Mouse (Mus musculus): Measurements from ENCODE around the gene Lrrc4c. TPM values are rescaled to one million over a fixed set of nuclear protein-coding genes. Genes with fewer than 3 reads are reported as not detected.
A peak's percentile ranks its signal among the peaks of the same experiment; 100 is the strongest.

The Lrrc4c gene
- total RNA-seq, 2 experiments from 2014 or later = 127 to 128 TPM

GRCm38 (mm10) chr2:96504140-96504539 lies 186.2 kb downstream of the Lrrc4c start:
- intact Hi-C loops (cut with DNase I) = no loop called here
- peak in 1 of 2 experiments; percentile 26 for DNase-seq (ENCODE audit: low spot score in 2 of 2)

- intact Hi-C loops (cut with DNase I) = no loop called here
- no peak for DNase-seq (ENCODE audit: low spot score in 2 of 2)
Measured at GRCm38 (mm10) chr2:96505641-96506040, 187.7 kb downstream of the Lrrc4c start.

- peak in 1 of 2 experiments; percentile 24 for DNase-seq (ENCODE audit: low spot score in 2 of 2)
- intact Hi-C loops (cut with DNase I) = no loop called here
Measured at GRCm38 (mm10) chr2:96508991-96509390, 191.0 kb downstream of the Lrrc4c start.

GRCm38 (mm10) chr2:96537469-96537868 lies 219.5 kb downstream of the Lrrc4c start:
- DNase-seq (ENCODE audit: low spot score in 2 of 2) = no peak
- intact Hi-C loops (cut with DNase I) = no loop called here

GRCm38 (mm10) chr2:96547171-96547570 lies 229.2 kb downstream of the Lrrc4c start:
- peak in 1 of 2 experiments; percentile 3 for DNase-seq (ENCODE audit: low spot score in 2 of 2)
- intact Hi-C loops (cut with DNase I) = no loop called here

GRCm38 (mm10) chr2:96573755-96574154 lies 255.8 kb downstream of the Lrrc4c start:
- no peak for DNase-seq (ENCODE audit: low spot score in 2 of 2)
- intact Hi-C loops (cut with DNase I) = no loop called here

GRCm38 (mm10) chr2:96577701-96578100 lies 259.7 kb downstream of the Lrrc4c start:
- intact Hi-C loops (cut with DNase I) = no loop called here
- DNase-seq (ENCODE audit: low spot score in 2 of 2) = no peak

GRCm38 (mm10) chr2:96580136-96580733 lies 262.3 kb downstream of the Lrrc4c start:
- intact Hi-C loops (cut with DNase I) = loop anchor here (10.0 kb wide), 1 partner anchor 245 kb away; no protein-coding TSS in a partner anchor
- no peak for DNase-seq (ENCODE audit: low spot score in 2 of 2)

GRCm38 (mm10) chr2:96585665-96586064 lies 267.7 kb downstream of the Lrrc4c start:
- intact Hi-C loops (cut with DNase I) = loop anchor here (5.0 to 10.0 kb wide), 2 partner anchors 251 to 882 kb away; no protein-coding TSS in a partner anchor
- DNase-seq (ENCODE audit: low spot score in 2 of 2) = peak; percentile 85 to 90

- intact Hi-C loops (cut with DNase I) = no loop called here
- DNase-seq (ENCODE audit: low spot score in 2 of 2) = no peak
Measured at GRCm38 (mm10) chr2:96604801-96605200, 286.8 kb downstream of the Lrrc4c start.

GRCm38 (mm10) chr2:96614121-96614520 lies 296.2 kb downstream of the Lrrc4c start:
- intact Hi-C loops (cut with DNase I) = no loop called here
- no peak for DNase-seq (ENCODE audit: low spot score in 2 of 2)

- intact Hi-C loops (cut with DNase I) = no loop called here
- DNase-seq (ENCODE audit: low spot score in 2 of 2) = peak; percentile 7 to 25
Measured at GRCm38 (mm10) chr2:96618691-96619205, 300.8 kb downstream of the Lrrc4c start.

GRCm38 (mm10) chr2:96667113-96667512 lies 349.1 kb downstream of the Lrrc4c start:
- no peak for DNase-seq (ENCODE audit: low spot score in 2 of 2)
- intact Hi-C loops (cut with DNase I) = no loop called here

GRCm38 (mm10) chr2:96681806-96682205 lies 363.8 kb downstream of the Lrrc4c start:
- no peak for DNase-seq (ENCODE audit: low spot score in 2 of 2)
- intact Hi-C loops (cut with DNase I) = no loop called here

GRCm38 (mm10) chr2:96685328-96685727 lies 367.4 kb downstream of the Lrrc4c start:
- intact Hi-C loops (cut with DNase I) = no loop called here
- DNase-seq (ENCODE audit: low spot score in 2 of 2) = peak in 1 of 2 experiments; percentile 39

GRCm38 (mm10) chr2:96705004-96705403 lies 387.0 kb downstream of the Lrrc4c start:
- no peak for DNase-seq (ENCODE audit: low spot score in 2 of 2)
- intact Hi-C loops (cut with DNase I) = no loop called here

GRCm38 (mm10) chr2:96707772-96708350 lies 389.9 kb downstream of the Lrrc4c start:
- intact Hi-C loops (cut with DNase I) = no loop called here
- peak in 1 of 2 experiments; percentile 19 for DNase-seq (ENCODE audit: low spot score in 2 of 2)

GRCm38 (mm10) chr2:96714561-96714960 lies 396.6 kb downstream of the Lrrc4c start:
- peak in 1 of 2 experiments; percentile 9 for DNase-seq (ENCODE audit: low spot score in 2 of 2)
- intact Hi-C loops (cut with DNase I) = no loop called here

GRCm38 (mm10) chr2:96717353-96717752 lies 399.4 kb downstream of the Lrrc4c start:
- DNase-seq (ENCODE audit: low spot score in 2 of 2) = peak; percentile 30 to 60
- intact Hi-C loops (cut with DNase I) = no loop called here

GRCm38 (mm10) chr2:96723395-96723794 lies 405.4 kb downstream of the Lrrc4c start:
- DNase-seq (ENCODE audit: low spot score in 2 of 2) = no peak
- intact Hi-C loops (cut with DNase I) = no loop called here

GRCm38 (mm10) chr2:96736081-96736480 lies 418.1 kb downstream of the Lrrc4c start:
- intact Hi-C loops (cut with DNase I) = no loop called here
- no peak for DNase-seq (ENCODE audit: low spot score in 2 of 2)

All from left cerebral cortex, postnatal 14 days (tissue).